Mouse (Mus musculus): ENCODE data around the gene Atp6v0a4.

Gene Atp6v0a4

GRCm38 (mm10) chr6:38023284-38023683, 101.1 kb downstream of the Atp6v0a4 start:
- no peak for DNase-seq (ENCODE audit: extremely low read depth, insufficient read length, low spot score)

DNA sequence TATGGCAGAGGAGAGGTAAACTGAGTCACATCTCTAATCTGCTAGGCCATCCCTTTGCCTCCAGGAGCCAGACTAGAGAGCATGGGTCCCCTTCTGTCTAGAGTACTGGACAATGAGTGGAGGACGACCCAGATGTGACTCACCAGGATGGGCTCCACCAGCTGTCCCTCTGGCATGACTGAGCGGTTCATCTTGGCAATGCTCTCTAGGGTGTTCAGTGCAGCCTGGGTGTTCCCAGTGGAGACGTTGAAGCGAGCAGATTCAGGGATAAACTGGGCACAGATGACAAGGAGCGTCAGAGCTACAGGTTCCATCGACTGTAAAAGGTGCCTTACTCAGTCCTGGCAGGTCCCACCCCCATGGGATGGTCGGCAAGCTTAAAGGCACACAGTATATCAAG, 103.0 kb downstream of the Atp6v0a4 start:
- DNase-seq (ENCODE audit: extremely low read depth, insufficient read length, low spot score), result no peak

- no peak for DNase-seq (ENCODE audit: extremely low read depth, insufficient read length, low spot score)
These were observed 111.6 kb downstream of the Atp6v0a4 start for GRCm38 (mm10) chr6:38012829-38013228.

- DNase-seq (ENCODE audit: extremely low read depth, insufficient read length, low spot score), result peak; percentile 43
These were observed 116.9 kb downstream of the Atp6v0a4 start for GRCm38 (mm10) chr6:38007459-38007858.
